Mouse (Mus musculus): Measurements from ENCODE around the gene 5730596B20Rik. TPM values are rescaled to one million over a fixed set of nuclear protein-coding genes. Genes with fewer than 3 reads are reported as not detected.

The 5730596B20Rik gene
- total RNA-seq, 2 experiments from 2014 or later: not detected

- DNase-seq: no peak
Observed at GRCm38 (mm10) chr6:52162611-52163365, 14.5 kb upstream of the 5730596B20Rik start.

- no peak for DNase-seq
Observed at GRCm38 (mm10) chr6:52163366-52164031, 13.8 kb upstream of the 5730596B20Rik start.

GRCm38 (mm10) chr6:52164051-52164625, 13.2 kb upstream of the 5730596B20Rik start:
- no peak for DNase-seq

- DNase-seq: no peak
Observed at GRCm38 (mm10) chr6:52164626-52165440, 12.5 kb upstream of the 5730596B20Rik start, which contains the start of gene Hoxa2. TSS of gene Hoxa2 (minus strand) at chr6:52164831.

- DNase-seq: no peak
Observed at GRCm38 (mm10) chr6:52165441-52166370, 11.6 kb upstream of the 5730596B20Rik start.

GRCm38 (mm10) chr6:52166431-52167077, 10.7 kb upstream of the 5730596B20Rik start:
- no peak for DNase-seq

- no peak for DNase-seq
Observed at GRCm38 (mm10) chr6:52167176-52167575, 10.1 kb upstream of the 5730596B20Rik start.

- DNase-seq: no peak
Observed at GRCm38 (mm10) chr6:52167736-52168161, 9.5 kb upstream of the 5730596B20Rik start.

GRCm38 (mm10) chr6:52168191-52169055, 8.9 kb upstream of the 5730596B20Rik start:
- no peak for DNase-seq

GRCm38 (mm10) chr6:52169499-52170165, 7.7 kb upstream of the 5730596B20Rik start:
- no peak for DNase-seq

- no peak for DNase-seq
Observed at GRCm38 (mm10) chr6:52170166-52170897, 7.0 kb upstream of the 5730596B20Rik start.

GRCm38 (mm10) chr6:52170898-52171223, 6.4 kb upstream of the 5730596B20Rik start:
- DNase-seq: no peak

GRCm38 (mm10) chr6:52171331-52171730, 6.0 kb upstream of the 5730596B20Rik start:
- no peak for DNase-seq

GRCm38 (mm10) chr6:52171938-52172337, 5.4 kb upstream of the 5730596B20Rik start:
- no peak for DNase-seq

GRCm38 (mm10) chr6:52172501-52172900, 4.8 kb upstream of the 5730596B20Rik start:
- no peak for DNase-seq

GRCm38 (mm10) chr6:52173648-52174047, 3.6 kb upstream of the 5730596B20Rik start:
- no peak for DNase-seq

GRCm38 (mm10) chr6:52174968-52175751, 2.1 kb upstream of the 5730596B20Rik start:
- DNase-seq: no peak

- DNase-seq: no peak
Observed at GRCm38 (mm10) chr6:52175864-52176263, 1.4 kb upstream of the 5730596B20Rik start.
